Mouse (Mus musculus) urinary bladder, adult 2 months (tissue): ENCODE results near the gene Gng7. TPM values are rescaled to one million over a fixed set of nuclear protein-coding genes. Genes with fewer than 3 reads are reported as not detected.
"Not testable (repeated sequence)": the region's sequence is repeated elsewhere in the genome, so short reads cannot be mapped to it uniquely, and the experiment has no call there.

Experiments
- DNase-seq: peaks from one replicate; pipeline ENCODE4 v3.0.0; 2022; ENCODE audit warnings: low spot score
- polyA plus RNA-seq: library from polyadenylated mRNA; depleted of rRNA; stranded (reverse); fragments of >200 nt; gene quantifications from 2 replicates; pipeline ENCODE4 v1.2.3, GENCODE M21; 2012

Gng7 gene
- polyA plus RNA-seq, 1 experiment = 4.2 TPM

- peak; percentile 53 for DNase-seq
Observed at GRCm38 (mm10) chr10:80995091-80995632, 19.6 kb downstream of the Gng7 start.

- DNase-seq = no peak
Observed at GRCm38 (mm10) chr10:80994621-80995020, 20.1 kb downstream of the Gng7 start.

GRCm38 (mm10) chr10:80993276-80993675 lies 21.5 kb downstream of the Gng7 start:
- DNase-seq = no peak

GRCm38 (mm10) chr10:80991945-80992344 lies 22.8 kb downstream of the Gng7 start:
- DNase-seq = no peak

- no peak for DNase-seq
Observed at GRCm38 (mm10) chr10:80991007-80991406, 23.7 kb downstream of the Gng7 start.

GRCm38 (mm10) chr10:80990406-80990805 lies 24.3 kb downstream of the Gng7 start:
- DNase-seq = no peak

GRCm38 (mm10) chr10:80989854-80990253 lies 24.9 kb downstream of the Gng7 start:
- not testable (repeated sequence) for DNase-seq

- DNase-seq = no peak
Observed at GRCm38 (mm10) chr10:80989446-80989845, 25.3 kb downstream of the Gng7 start.

- peak; percentile 64 for DNase-seq
Observed at GRCm38 (mm10) chr10:80987709-80988441, 26.9 kb downstream of the Gng7 start.

GRCm38 (mm10) chr10:80986754-80987153 lies 28.0 kb downstream of the Gng7 start:
- DNase-seq = no peak

GRCm38 (mm10) chr10:80985970-80986701 lies 28.6 kb downstream of the Gng7 start:
- no peak for DNase-seq

- peak; percentile 41 for DNase-seq
Observed at GRCm38 (mm10) chr10:80985241-80985969, 29.3 kb downstream of the Gng7 start.

GRCm38 (mm10) chr10:80984223-80984622 lies 30.5 kb downstream of the Gng7 start:
- no peak for DNase-seq

- no peak for DNase-seq
Observed at GRCm38 (mm10) chr10:80982381-80982780, 32.4 kb downstream of the Gng7 start.

- no peak for DNase-seq
Observed at GRCm38 (mm10) chr10:80981564-80982112, 33.1 kb downstream of the Gng7 start.

- DNase-seq = no peak
Observed at GRCm38 (mm10) chr10:80975478-80975877, 39.3 kb downstream of the Gng7 start.

- no peak for DNase-seq
Observed at GRCm38 (mm10) chr10:80973722-80974121, 41.0 kb downstream of the Gng7 start.

GRCm38 (mm10) chr10:80972071-80972987 lies 42.4 kb downstream of the Gng7 start:
- DNase-seq = no peak

GRCm38 (mm10) chr10:80971533-80971932 lies 43.2 kb downstream of the Gng7 start:
- no peak for DNase-seq

GRCm38 (mm10) chr10:80970159-80970558 lies 44.6 kb downstream of the Gng7 start:
- no peak for DNase-seq

GRCm38 (mm10) chr10:80969298-80969697 lies 45.4 kb downstream of the Gng7 start:
- no peak for DNase-seq
